Mouse (Mus musculus) spleen, adult 2 months (tissue): Measurements from ENCODE around the gene Haus4.

Source experiments
- CTCF ChIP-seq: fragments of 200-500 bp; IDR thresholded peaks from 2 replicates; pipeline ENCODE4 v1.5.1; 2011; ENCODE audit warnings: mild to moderate bottlenecking, inconsistent platforms; ENCODE audit not compliant: insufficient read depth, insufficient read length, insufficient replicate concordance; ENCODE audit errors: extremely low read depth
- POLR2A ChIP-seq: fragments of 200-500 bp; IDR thresholded peaks from 2 replicates; pipeline ENCODE4 v1.6.1; 2011; ENCODE audit warnings: low read depth, low read length, inconsistent platforms

DNA sequence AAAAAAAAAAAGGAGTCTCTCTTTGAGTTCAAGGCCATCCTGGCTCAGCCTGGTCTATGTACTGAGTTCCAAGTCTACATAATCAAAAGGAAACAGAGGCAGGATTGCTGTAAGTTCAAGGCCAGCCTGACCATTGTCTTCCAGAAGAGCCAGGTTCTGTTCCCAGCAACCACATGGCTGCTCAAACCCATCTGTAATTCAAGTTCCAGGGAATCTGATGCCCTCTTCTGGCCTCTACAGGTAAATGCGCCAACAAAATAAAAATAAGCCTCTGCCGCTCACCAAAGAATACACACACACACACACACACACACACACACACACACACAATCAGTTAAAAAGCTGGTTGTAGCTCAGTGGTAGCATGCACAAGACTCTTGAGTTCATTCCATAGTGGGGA is 15.8 kb downstream of the Haus4 start:
- TF ChIP-seq POLR2A (no peak), CTCF (no peak)
